Mouse (Mus musculus): ENCODE data around the gene Vmn1r39. TPM values are rescaled to one million over a fixed set of nuclear protein-coding genes. Genes with fewer than 3 reads are reported as not detected.

Gene Vmn1r39
- total and polyA plus RNA-seq, 3 experiments, result 0.13 TPM; not detected in 2

DNA sequence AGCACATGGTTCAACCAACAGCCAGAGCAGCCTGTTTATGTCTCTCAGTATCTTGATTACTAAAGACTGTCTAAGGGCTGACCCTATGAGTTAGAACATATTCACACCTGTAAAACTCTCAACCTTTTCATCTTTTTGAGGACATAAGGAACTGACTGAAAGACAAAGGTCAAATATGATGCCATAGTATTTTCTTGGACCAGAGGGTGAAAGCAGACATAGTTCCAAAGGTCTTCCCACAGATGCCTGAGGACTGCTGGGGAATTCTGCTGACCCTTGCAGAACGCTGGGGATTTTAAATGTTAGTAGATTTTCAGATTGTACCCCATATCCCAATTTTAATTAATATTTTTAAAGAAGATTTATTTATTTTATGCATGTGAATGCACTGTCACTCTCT, 47.9 kb upstream of the Vmn1r39 start:
- TF ChIP-seq ZMIZ1 (IDR thresholded peaks at IDR 0.05; ENCODE audit: low read depth, low read length), result no peak
- TF ChIP-seq MYC (IDR thresholded peaks at IDR 0.05; ENCODE audit: low read depth, low read length), result no peak
- Histone ChIP-seq H3K79me2 (ENCODE audit: control insufficient read depth, insufficient read depth, low read length, poor library complexity) (no peaks in the 10 kb centered on the region), H3K27me3 (ENCODE audit: control insufficient read depth in 1 of 2, insufficient read depth in 2 of 2, low read length in 2 of 2) (no peaks in the 10 kb centered on the region), H3K9me3 (replicated peaks; ENCODE audit: insufficient read depth, low read length) (no peaks in the 10 kb centered on the region), H3K9ac (ENCODE audit: control insufficient read depth, low read depth, low read length, poor library complexity, severe bottlenecking) (no peak overlapping the region), H3K36me3 (ENCODE audit: control insufficient read depth in 1 of 2, insufficient read depth in 2 of 2, low read length in 2 of 2) (no peaks in the 10 kb centered on the region), H3K4me1 (ENCODE audit: control insufficient read depth in 1 of 2, insufficient read depth in 2 of 2, low read length in 2 of 2) (no peaks in the 10 kb centered on the region), H3K4me3 (ENCODE audit: control insufficient read depth in 1 of 2, insufficient read depth in 1 of 2, low read depth in 2 of 2, low read length in 2 of 2) (no peak overlapping the region), H3K27ac (ENCODE audit: control insufficient read depth, low read depth, low read length) (no peak overlapping the region)
- DNase-seq (ENCODE audit: low read depth, low spot score), result no peak

DNA sequence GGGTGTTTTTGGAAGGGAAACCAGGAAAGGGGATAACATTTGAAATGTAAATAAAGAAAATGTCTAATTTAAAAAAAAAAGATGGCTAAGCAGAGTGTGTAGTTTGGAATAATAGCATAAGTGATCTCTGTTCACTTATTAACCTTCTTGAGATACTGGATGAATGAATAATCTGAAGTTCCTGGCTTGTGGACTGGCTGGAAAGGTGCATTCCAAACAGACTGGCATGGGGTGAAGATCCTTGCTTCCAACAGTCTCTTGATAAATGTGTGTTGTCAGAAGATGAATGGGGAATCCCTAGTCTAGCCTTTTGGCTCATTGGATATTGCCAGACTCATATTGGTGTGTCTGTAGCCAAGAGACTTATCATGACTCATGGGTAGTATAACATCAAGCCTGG, 45.8 kb upstream of the Vmn1r39 start:
- H3K4me1 ChIP-seq (ENCODE audit: control insufficient read depth in 1 of 2, insufficient read depth in 2 of 2, low read length in 2 of 2), result no peaks in the 10 kb centered on the region
- DNase-seq (ENCODE audit: low read depth, low spot score), result no peak
- no peaks in the 10 kb centered on the region for H3K27me3 ChIP-seq (ENCODE audit: control insufficient read depth in 1 of 2, insufficient read depth in 2 of 2, low read length in 2 of 2)

DNA sequence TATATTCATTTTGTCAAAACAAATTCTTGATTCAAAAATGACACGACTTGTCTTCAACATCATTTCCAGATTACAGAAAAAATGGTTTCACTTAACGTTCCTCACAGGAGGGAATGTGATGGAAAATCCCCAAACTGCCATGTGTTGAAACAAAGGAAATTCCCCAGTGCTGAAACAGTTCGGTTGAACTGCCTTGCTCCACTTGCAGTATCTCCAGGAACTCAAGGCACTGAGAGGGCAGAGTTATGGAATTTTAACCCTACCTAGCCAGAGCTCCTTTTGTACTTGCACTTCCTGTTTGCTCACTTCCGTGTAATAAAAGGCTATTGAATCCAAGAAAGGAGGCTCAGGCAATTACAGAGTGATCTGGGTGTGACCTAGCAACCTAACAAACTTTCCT, 38.5 kb upstream of the Vmn1r39 start:
- DNase-seq (ENCODE audit: low read depth, low spot score), result no peak

More for the DNA sequence above, 45.8 kb upstream of the Vmn1r39 start:
- H3K79me2 ChIP-seq (ENCODE audit: control insufficient read depth, insufficient read depth, low read length, poor library complexity), result no peaks in the 10 kb centered on the region
- TF ChIP-seq ZC3H11A (IDR thresholded peaks at IDR 0.05; ENCODE audit: low read depth, low read length) (no peak), MEF2A (IDR thresholded peaks at IDR 0.05; ENCODE audit: extremely low read depth, insufficient replicate concordance, low read depth, low read length, poor library complexity, severe bottlenecking) (no peak), HCFC1 (IDR thresholded peaks at IDR 0.05; ENCODE audit: low read depth, low read length) (no peak), POLR2AphosphoS5 (IDR thresholded peaks at IDR 0.05; ENCODE audit: borderline replicate concordance, low read depth, low read length) (no peak), MYB (IDR thresholded peaks at IDR 0.05; ENCODE audit: low read depth, low read length) (no peak)
- H3K9me3 ChIP-seq (replicated peaks; ENCODE audit: insufficient read depth, low read length), result no peaks in the 10 kb centered on the region
- H3K9ac ChIP-seq (ENCODE audit: control insufficient read depth, low read depth, low read length, poor library complexity, severe bottlenecking), result no peak overlapping the region
- H3K36me3 ChIP-seq (ENCODE audit: control insufficient read depth in 1 of 2, insufficient read depth in 2 of 2, low read length in 2 of 2), result no peaks in the 10 kb centered on the region
- H3K4me3 ChIP-seq (ENCODE audit: control insufficient read depth in 1 of 2, insufficient read depth in 1 of 2, low read depth in 2 of 2, low read length in 2 of 2), result no peak overlapping the region
- H3K27ac ChIP-seq (ENCODE audit: control insufficient read depth, low read depth, low read length), result no peak overlapping the region

More for the DNA sequence above, 38.5 kb upstream of the Vmn1r39 start:
- H3K9me3 ChIP-seq (replicated peaks; ENCODE audit: insufficient read depth, low read length), result no peaks in the 10 kb centered on the region
- no peak overlapping the region for H3K4me3 ChIP-seq (ENCODE audit: control insufficient read depth in 1 of 2, insufficient read depth in 1 of 2, low read depth in 2 of 2, low read length in 2 of 2)
- no peaks in the 10 kb centered on the region for H3K79me2 ChIP-seq (ENCODE audit: control insufficient read depth, insufficient read depth, low read length, poor library complexity)
- H3K36me3 ChIP-seq (ENCODE audit: control insufficient read depth in 1 of 2, insufficient read depth in 2 of 2, low read length in 2 of 2), result no peaks in the 10 kb centered on the region
- H3K27me3 ChIP-seq (ENCODE audit: control insufficient read depth in 1 of 2, insufficient read depth in 2 of 2, low read length in 2 of 2), result peaks cover 0 to 4% of the 10 kb centered on the region in 2 experiments; a peak in 3 of 4 replicates
- no peak overlapping the region for H3K9ac ChIP-seq (ENCODE audit: control insufficient read depth, low read depth, low read length, poor library complexity, severe bottlenecking)
- TF ChIP-seq POLR2A (IDR thresholded peaks at IDR 0.05; ENCODE audit: control insufficient read depth in 1 of 2, insufficient read depth in 1 of 2, low read depth in 1 of 2, low read length in 2 of 2, poor library complexity in 1 of 2) (no peak), EP300 (IDR thresholded peaks at IDR 0.05; ENCODE audit: low read depth in 1 of 2, low read length in 2 of 2) (no peak), POLR2AphosphoS2 (IDR thresholded peaks at IDR 0.05; ENCODE audit: low read length) (no peak), ELF1 (IDR thresholded peaks at IDR 0.05; ENCODE audit: low read depth, low read length) (no peak), USF2 (IDR thresholded peaks at IDR 0.05; ENCODE audit: borderline replicate concordance in 1 of 2, insufficient read depth in 1 of 2, low read depth in 1 of 2, low read length in 2 of 2) (no peak)
- H3K4me1 ChIP-seq (ENCODE audit: control insufficient read depth in 1 of 2, insufficient read depth in 2 of 2, low read length in 2 of 2), result no peaks in the 10 kb centered on the region
- no peak overlapping the region for H3K27ac ChIP-seq (ENCODE audit: control insufficient read depth, low read depth, low read length)
